8 mouse cellular contexts compared by ENCODE assay signal in the genomic region with DNA sequence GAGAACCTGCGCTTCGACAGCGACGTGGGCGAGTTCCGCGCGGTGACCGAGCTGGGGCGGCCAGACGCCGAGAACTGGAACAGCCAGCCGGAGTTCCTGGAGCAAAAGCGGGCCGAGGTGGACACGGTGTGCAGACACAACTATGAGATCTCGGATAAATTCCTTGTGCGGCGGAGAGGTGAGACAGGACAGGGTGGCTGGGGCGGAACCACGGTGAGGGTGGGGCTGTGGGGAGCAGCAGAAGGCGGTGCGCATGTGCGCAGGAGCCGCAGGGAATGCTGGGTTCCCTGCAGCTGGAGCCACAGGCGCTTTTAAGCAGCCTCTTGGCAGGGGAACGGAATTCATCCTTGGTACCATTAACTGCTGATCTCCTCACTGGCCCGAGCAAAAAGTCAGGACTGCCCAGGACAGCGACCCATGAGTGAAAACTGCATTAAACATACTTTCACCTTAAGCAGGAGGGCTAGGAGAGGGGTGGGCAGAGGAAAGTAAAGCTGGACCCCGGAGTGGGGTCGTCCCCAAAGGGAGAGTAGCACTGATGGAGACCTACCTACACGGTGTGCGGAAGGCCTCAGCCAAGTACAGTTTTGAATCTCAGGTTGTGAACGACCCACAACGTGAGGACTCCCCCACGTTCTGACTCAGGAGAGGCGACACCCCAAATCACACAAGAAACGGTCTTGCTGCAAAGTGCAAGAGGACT. TPM values are rescaled to one million over a fixed set of nuclear protein-coding genes. Genes with fewer than 3 reads are reported as not detected.
DNase-seq lines count a peak whose midpoint lies in the region; ATAC-seq and TF ChIP-seq lines count a peak whose summit lies in the region.

No protein-coding gene starts in this region.

- TF ChIP-seq CTCF in thymus, adult 2 months (IDR thresholded peaks at IDR 0.05; ENCODE audit: borderline replicate concordance, control insufficient read depth, extremely low read depth, insufficient read depth, low read length, poor library complexity) = no peak

- WGBS in forebrain, embryonic 13.5 days = 27% methylated on average over 38 of the region's 38 CpGs
- WGBS in liver, embryonic 16.5 days (ENCODE audit: insufficient replicate concordance) = 27% methylated on average over 38 of the region's 38 CpGs
- 26% methylated on average over 38 of the region's 38 CpGs for WGBS in neural tube, embryonic 12.5 days
- 38% methylated on average over 38 of the region's 38 CpGs for WGBS in thymus, adult 2 months

- peaks cover 5% of the 10 kb centered on the region for H3K27me3 ChIP-seq in forebrain, embryonic 13.5 days
- 0 out of 2 replicates have a peak, but pooled peaks cover 3% of the 10 kb centered on the region for H3K27me3 ChIP-seq in liver, embryonic 16.5 days (ENCODE audit: control insufficient read depth, insufficient read depth, low read depth, low read length)
- 0 out of 2 replicates have a peak, but pooled peaks cover 4% of the 10 kb centered on the region for H3K27me3 ChIP-seq in neural tube, embryonic 12.5 days (replicated peaks)
- no peaks in the 10 kb centered on the region for H3K27me3 ChIP-seq in thymus, adult 2 months (ENCODE audit: control insufficient read depth, insufficient read depth, low read length)

- peak overlapping the region; percentile 73 for H3K9ac ChIP-seq in forebrain, embryonic 13.5 days
- peak overlapping the region; percentile 43 for H3K9ac ChIP-seq in liver, embryonic 16.5 days (ENCODE audit: low read depth, low read length)
- H3K9ac ChIP-seq in neural tube, embryonic 12.5 days = peak overlapping the region; percentile 62

- no peak for TF ChIP-seq POLR2A in thymus, adult 2 months (IDR thresholded peaks at IDR 0.05; ENCODE audit: control insufficient read depth, extremely low read depth, insufficient read depth, low read length, poor library complexity)

- peak overlapping the region; percentile 62 for H3K4me3 ChIP-seq in forebrain, embryonic 13.5 days
- peak overlapping the region; percentile 59 for H3K4me3 ChIP-seq in liver, embryonic 16.5 days (ENCODE audit: low read depth, low read length)
- H3K4me3 ChIP-seq in neural tube, embryonic 12.5 days = peak overlapping the region; percentile 55
- peak overlapping the region; percentile 87 for H3K4me3 ChIP-seq in thymus, adult 2 months (ENCODE audit: control insufficient read depth, insufficient read depth, low read length)

- intact Hi-C loops in heart, postnatal 14 days (cut with DNase I) = loop anchor here (10.0 kb wide), 1 partner anchor 135 kb away; no protein-coding TSS in a partner anchor

- H3K27ac ChIP-seq in forebrain, embryonic 13.5 days = no peak overlapping the region
- no peak overlapping the region for H3K27ac ChIP-seq in liver, embryonic 16.5 days (ENCODE audit: low read length)
- H3K27ac ChIP-seq in neural tube, embryonic 12.5 days = no peak overlapping the region
- no peak overlapping the region for H3K27ac ChIP-seq in thymus, adult 2 months (ENCODE audit: control insufficient read depth, insufficient read depth, low read length)

- no peaks in the 10 kb centered on the region for H3K36me3 ChIP-seq in forebrain, embryonic 13.5 days (ENCODE audit: poor library complexity, severe bottlenecking)
- no peaks in the 10 kb centered on the region for H3K36me3 ChIP-seq in liver, embryonic 16.5 days (ENCODE audit: control insufficient read depth, insufficient read depth)
- H3K36me3 ChIP-seq in neural tube, embryonic 12.5 days = no peaks in the 10 kb centered on the region
- no peaks in the 10 kb centered on the region for H3K36me3 ChIP-seq in thymus, adult 2 months (ENCODE audit: control insufficient read depth, insufficient read depth, low read length)

- peak overlapping the region; percentile 63 for H3K4me2 ChIP-seq in forebrain, embryonic 13.5 days
- H3K4me2 ChIP-seq in liver, embryonic 16.5 days (ENCODE audit: low read depth, low read length) = peak overlapping the region; percentile 71
- H3K4me2 ChIP-seq in neural tube, embryonic 12.5 days (replicated peaks) = peak overlapping the region; percentile 66

- H3K4me1 ChIP-seq in forebrain, embryonic 13.5 days = 0 out of 2 replicates have a peak, but pooled peaks cover 3% of the 10 kb centered on the region
- H3K4me1 ChIP-seq in liver, embryonic 16.5 days (ENCODE audit: control insufficient read depth, low read depth, low read length) = no peaks in the 10 kb centered on the region; the same call in none of the 2 replicates
- H3K4me1 ChIP-seq in neural tube, embryonic 12.5 days = peaks cover 3% of the 10 kb centered on the region; the same call in 1 of the 2 replicates
- H3K4me1 ChIP-seq in thymus, adult 2 months (replicated peaks; ENCODE audit: control insufficient read depth, insufficient read depth, low read length) = peaks cover 12% of the 10 kb centered on the region

- no peaks in the 10 kb centered on the region for H3K9me3 ChIP-seq in forebrain, embryonic 13.5 days (replicated peaks)
- no peaks in the 10 kb centered on the region for H3K9me3 ChIP-seq in liver, embryonic 16.5 days (replicated peaks; ENCODE audit: control insufficient read depth, low read length)
- H3K9me3 ChIP-seq in neural tube, embryonic 12.5 days = no peaks in the 10 kb centered on the region

- DNase-seq in CD4-positive, CD25-positive, alpha-beta regulatory T cell, adult 2 months (ENCODE audit: low read depth, low spot score) = peak; percentile 82
- DNase-seq in heart, postnatal 14 days = peak; percentile 75 to 79
- peak; percentile 82 to 90 for DNase-seq in kidney, postnatal 4 days
- DNase-seq in thymus, adult 2 months = peak; percentile 73

- ATAC-seq in cerebellum, adult (ENCODE audit: insufficient number of reproducible peaks, low FRiP score, low TSS enrichment) = peak; percentile 66; the same call in 1 of the 2 replicates
- peak; percentile 91 for ATAC-seq in forebrain, embryonic 13.5 days
- peak; percentile 43; the same call in 1 of the 2 replicates for ATAC-seq in liver, embryonic 16.5 days (ENCODE audit: low read depth)
- ATAC-seq in neural tube, embryonic 12.5 days (ENCODE audit: low FRiP score, low read depth) = peak; percentile 80

RNA-seq across cellular contexts. Expression of a gene that starts 4.2 kb away (rescaled TPM):
- 1.6 TPM in 2 replicates for polyA plus RNA-seq in forebrain, embryonic 13.5 days (2015; fragmentation: Nextera tagmentation; extraction: Ambion mirVana)
- 10 to 100 TPM in 1 of 2 experiments, 1 to 10 TPM in 1; 5.8 to 11.8 TPM for total RNA-seq in heart, postnatal 14 days (2021)
- polyA plus RNA-seq in liver, embryonic 16.5 days (2015; fragmentation: Nextera tagmentation; extraction: Ambion mirVana) = 3.1 and 3.2 TPM in 2 replicates
- polyA plus RNA-seq in neural tube, embryonic 12.5 days (2016; fragmentation: Nextera tagmentation; extraction: Ambion mirVana) = 1.8 and 2.3 TPM in 2 replicates
- polyA plus RNA-seq in thymus, adult 2 months (2012; rRNA removed) = 492 and 666 TPM in 2 replicates

RNA-seq across cellular contexts. Expression of a gene that starts 15.6 kb away (rescaled TPM):
- not detected in 2 replicates for polyA plus RNA-seq in forebrain, embryonic 13.5 days (2015; fragmentation: Nextera tagmentation; extraction: Ambion mirVana)
- under 1 TPM in 1 of 2 experiments, not detected in 1; 0.10 TPM for total RNA-seq in heart, postnatal 14 days (2021)
- polyA plus RNA-seq in liver, embryonic 16.5 days (2015; fragmentation: Nextera tagmentation; extraction: Ambion mirVana) = not detected in 2 replicates
- polyA plus RNA-seq in neural tube, embryonic 12.5 days (2016; fragmentation: Nextera tagmentation; extraction: Ambion mirVana) = 0.20 TPM in 1 of 2 replicates, not detected in the other
- polyA plus RNA-seq in thymus, adult 2 months (2012; rRNA removed) = 7.6 and 10.0 TPM in 2 replicates

RNA-seq across cellular contexts. Expression of a gene that starts 22.2 kb away (rescaled TPM):
- polyA plus RNA-seq in forebrain, embryonic 13.5 days (2015; fragmentation: Nextera tagmentation; extraction: Ambion mirVana) = 0.21 TPM in 1 of 2 replicates, not detected in the other
- total RNA-seq in heart, postnatal 14 days (2021) = 10 to 100 TPM in 1 of 2 experiments, 1 to 10 TPM in 1; 7.0 to 13.1 TPM
- 4.3 and 4.7 TPM in 2 replicates for polyA plus RNA-seq in liver, embryonic 16.5 days (2015; fragmentation: Nextera tagmentation; extraction: Ambion mirVana)
- 0.16 TPM in 1 of 2 replicates, not detected in the other for polyA plus RNA-seq in neural tube, embryonic 12.5 days (2016; fragmentation: Nextera tagmentation; extraction: Ambion mirVana)
- 1,027 and 1,363 TPM in 2 replicates for polyA plus RNA-seq in thymus, adult 2 months (2012; rRNA removed)

RNA-seq across cellular contexts. Expression of a gene that starts 44.8 kb away (rescaled TPM):
- not detected in 2 replicates for polyA plus RNA-seq in forebrain, embryonic 13.5 days (2015; fragmentation: Nextera tagmentation; extraction: Ambion mirVana)
- under 1 TPM; 0.27 to 0.33 TPM for total RNA-seq in heart, postnatal 14 days (2021)
- polyA plus RNA-seq in liver, embryonic 16.5 days (2015; fragmentation: Nextera tagmentation; extraction: Ambion mirVana) = 0.04 and 0.13 TPM in 2 replicates
- not detected in 2 replicates for polyA plus RNA-seq in neural tube, embryonic 12.5 days (2016; fragmentation: Nextera tagmentation; extraction: Ambion mirVana)
- polyA plus RNA-seq in thymus, adult 2 months (2012; rRNA removed) = 1.3 and 1.4 TPM in 2 replicates

RNA-seq across cellular contexts. Expression of a gene that starts 52.3 kb away (rescaled TPM):
- 1.4 and 1.5 TPM in 2 replicates for polyA plus RNA-seq in forebrain, embryonic 13.5 days (2015; fragmentation: Nextera tagmentation; extraction: Ambion mirVana)
- total RNA-seq in heart, postnatal 14 days (2021) = 10 to 100 TPM in 1 of 2 experiments, 1 to 10 TPM in 1; 6.6 to 12.7 TPM
- polyA plus RNA-seq in liver, embryonic 16.5 days (2015; fragmentation: Nextera tagmentation; extraction: Ambion mirVana) = 8.9 and 12.0 TPM in 2 replicates
- 1.6 and 2.2 TPM in 2 replicates for polyA plus RNA-seq in neural tube, embryonic 12.5 days (2016; fragmentation: Nextera tagmentation; extraction: Ambion mirVana)
- polyA plus RNA-seq in thymus, adult 2 months (2012; rRNA removed) = 2,799 and 4,004 TPM in 2 replicates

Comparison
In these comparisons a context has a peak if more than half of its experiments do, and no peak if none do; other contexts are left out.
1. RNA of a gene that starts 4.2 kb away (polyA plus RNA-seq): 492 to 666 TPM in thymus, adult 2 months; 3.1 to 3.2 TPM in liver, embryonic 16.5 days, 1.8 to 2.3 TPM in neural tube, embryonic 12.5 days and 1.6 TPM in forebrain, embryonic 13.5 days; every median in the first group is over 100 times any median in the second.
2. RNA of a gene that starts 22.2 kb away (polyA plus RNA-seq): 1,027 to 1,363 TPM in thymus, adult 2 months; 4.3 to 4.7 TPM in liver, embryonic 16.5 days, 0.21 TPM in forebrain, embryonic 13.5 days and 0.16 TPM in neural tube, embryonic 12.5 days; every median in the first group is over 100 times any median in the second.
3. Peak in every context shown above with its lines, with median percentiles within 50 percentile points of each other: DNase-seq, ATAC-seq, H3K4me2 ChIP-seq, H3K4me3 ChIP-seq and H3K9ac ChIP-seq.